ENCODE assay signal across 19 mouse cellular contexts in the genomic region with DNA sequence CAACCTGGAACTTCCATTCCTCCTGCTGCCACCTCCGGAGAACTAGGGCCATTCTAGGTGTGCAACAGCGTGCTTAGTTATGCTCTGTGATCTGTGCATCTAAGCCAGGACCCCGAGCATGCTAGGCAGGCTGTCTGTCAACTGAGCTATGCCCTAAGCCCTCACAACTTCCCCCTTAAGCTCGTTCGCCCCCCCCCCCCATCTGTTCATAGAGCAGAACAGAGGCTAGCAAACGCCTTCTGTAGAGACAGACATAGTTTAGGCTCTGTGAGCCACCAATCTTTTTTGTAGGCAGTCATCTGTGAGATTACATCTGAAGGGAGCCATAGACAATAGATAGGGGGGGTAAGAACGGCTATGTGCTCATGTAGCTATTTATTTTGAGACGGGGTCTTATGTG. TPM values are rescaled to one million over a fixed set of nuclear protein-coding genes. Genes with fewer than 3 reads are reported as not detected.
DNase-seq lines count a peak whose midpoint lies in the region; ATAC-seq and TF ChIP-seq lines count a peak whose summit lies in the region.
"Had no signal": no experiment of that assay in that cellular context is flagged by ENCODE, and none has a peak within 500 bp of the region (broad histone marks: within the 10 kb centered on the region; RNA-seq: fewer than 3 reads in every experiment).

No protein-coding gene starts in this region.

- no peaks in the 10 kb centered on the region for H3K4me1 ChIP-seq in forebrain, embryonic 16.5 days (replicated peaks; ENCODE audit: control insufficient read depth, insufficient read depth, low read length)
- peaks cover 20% of the 10 kb centered on the region for H3K4me1 ChIP-seq in forebrain, embryonic 10.5 days
- H3K4me1 ChIP-seq in hindbrain, embryonic 15.5 days (replicated peaks) = no peaks in the 10 kb centered on the region; the same call in 1 of the 2 replicates
- H3K4me1 ChIP-seq in hindbrain, embryonic 13.5 days (replicated peaks) = peaks cover 4% of the 10 kb centered on the region
- H3K4me1 ChIP-seq: embryonic facial prominence, embryonic 12.5 days; forebrain, embryonic 15.5 days had no signal

- TF ChIP-seq POLR2A in brain, embryonic 14.5 days (IDR thresholded peaks at IDR 0.05; ENCODE audit: borderline replicate concordance, extremely low read depth, insufficient read depth, insufficient read length, poor library complexity, severe bottlenecking) = no peak

- H3K4me3 ChIP-seq in forebrain, embryonic 16.5 days (replicated peaks; ENCODE audit: low read length) = no peak overlapping the region
- H3K4me3 ChIP-seq in forebrain, embryonic 10.5 days = no peak overlapping the region
- no peak overlapping the region for H3K4me3 ChIP-seq in hindbrain, embryonic 15.5 days
- H3K4me3 ChIP-seq in hindbrain, embryonic 13.5 days = no peak overlapping the region
- H3K4me3 ChIP-seq: embryonic facial prominence, embryonic 10.5 days; embryonic facial prominence, embryonic 12.5 days; forebrain, embryonic 15.5 days had no signal

- H3K27me3 ChIP-seq in forebrain, embryonic 16.5 days (replicated peaks; ENCODE audit: control insufficient read depth, insufficient read depth, low read length) = no peaks in the 10 kb centered on the region
- peaks cover 13% of the 10 kb centered on the region for H3K27me3 ChIP-seq in forebrain, embryonic 10.5 days (ENCODE audit: poor library complexity, severe bottlenecking)
- 0 out of 2 replicates have a peak, but pooled peaks cover 3% of the 10 kb centered on the region for H3K27me3 ChIP-seq in hindbrain, embryonic 15.5 days
- H3K27me3 ChIP-seq in hindbrain, embryonic 13.5 days = 0 out of 2 replicates have a peak, but pooled peaks cover 6% of the 10 kb centered on the region
- H3K27me3 ChIP-seq: embryonic facial prominence, embryonic 12.5 days; forebrain, embryonic 15.5 days had no signal

- peak; percentile 43; the same call in 1 of the 2 replicates for ATAC-seq in forebrain, embryonic 16.5 days
- ATAC-seq in hindbrain, embryonic 15.5 days (ENCODE audit: low FRiP score, low read depth) = peak; percentile 45; the same call in 1 of the 2 replicates
- no peak for ATAC-seq in hindbrain, embryonic 13.5 days (ENCODE audit: low FRiP score)
- ATAC-seq: activated CD4-positive, CD25-positive, alpha-beta regulatory T cell, adult 4 months; forebrain, embryonic 15.5 days had no signal

- no peak for DNase-seq in forebrain, embryonic 10.5 days (ENCODE audit: extremely low spot score, low spot score)
- peak; percentile 39 for DNase-seq in brain, embryonic 14.5 days (ENCODE audit: low read depth)
- peak; percentile 57 for DNase-seq in retina, embryonic 14.5 days (ENCODE audit: low spot score)
- no peak for DNase-seq in T-cell, adult 2 months (ENCODE audit: low spot score)
- DNase-seq in embryo, embryonic 11 days = no peak
- DNase-seq: cerebellum, adult 11 months; cerebellum, adult 18-20 months; cerebellum, adult 8-10 months; cerebellum, adult 9-11 months; cerebellum, postnatal 14 days; cerebellum, postnatal 36 days had no signal

- no peaks in the 10 kb centered on the region for H3K36me3 ChIP-seq in forebrain, embryonic 16.5 days (ENCODE audit: control insufficient read depth, insufficient read depth)
- H3K36me3 ChIP-seq in forebrain, embryonic 10.5 days (replicated peaks) = no peaks in the 10 kb centered on the region
- H3K36me3 ChIP-seq in hindbrain, embryonic 15.5 days = no peaks in the 10 kb centered on the region
- H3K36me3 ChIP-seq in hindbrain, embryonic 13.5 days = no peaks in the 10 kb centered on the region; the same call in 1 of the 2 replicates
- H3K36me3 ChIP-seq: embryonic facial prominence, embryonic 10.5 days; embryonic facial prominence, embryonic 12.5 days; forebrain, embryonic 15.5 days had no signal

- H3K9me3 ChIP-seq in forebrain, embryonic 16.5 days (ENCODE audit: control insufficient read depth, low read length) = no peaks in the 10 kb centered on the region
- H3K9me3 ChIP-seq in forebrain, embryonic 10.5 days = no peaks in the 10 kb centered on the region
- no peaks in the 10 kb centered on the region for H3K9me3 ChIP-seq in hindbrain, embryonic 15.5 days
- H3K9me3 ChIP-seq in hindbrain, embryonic 13.5 days = no peaks in the 10 kb centered on the region
- H3K9me3 ChIP-seq: embryonic facial prominence, embryonic 10.5 days; embryonic facial prominence, embryonic 12.5 days; forebrain, embryonic 15.5 days had no signal

- TF ChIP-seq CTCF in brain, embryonic 14.5 days (IDR thresholded peaks at IDR 0.05; ENCODE audit: borderline replicate concordance, extremely low read depth, insufficient read depth, insufficient read length) = no peak

- 43% methylated on average over 8 of the region's 8 CpGs for WGBS in forebrain, embryonic 16.5 days
- 73% methylated on average over 8 of the region's 8 CpGs for WGBS in forebrain, embryonic 10.5 days
- WGBS in hindbrain, embryonic 15.5 days = 55% methylated on average over 8 of the region's 8 CpGs
- WGBS in hindbrain, embryonic 13.5 days = 61% methylated on average over 8 of the region's 8 CpGs

- H3K27ac ChIP-seq in forebrain, embryonic 16.5 days (ENCODE audit: low read length) = no peak overlapping the region
- H3K27ac ChIP-seq in forebrain, embryonic 10.5 days = no peak overlapping the region
- no peak overlapping the region for H3K27ac ChIP-seq in hindbrain, embryonic 15.5 days (replicated peaks)
- no peak overlapping the region for H3K27ac ChIP-seq in hindbrain, embryonic 13.5 days
- H3K27ac ChIP-seq: embryonic facial prominence, embryonic 10.5 days; embryonic facial prominence, embryonic 12.5 days; forebrain, embryonic 15.5 days had no signal

- H3K4me2 ChIP-seq in forebrain, embryonic 16.5 days (ENCODE audit: low read length) = no peak overlapping the region
- H3K4me2 ChIP-seq in hindbrain, embryonic 15.5 days = no peak overlapping the region
- no peak overlapping the region for H3K4me2 ChIP-seq in hindbrain, embryonic 13.5 days
- H3K4me2 ChIP-seq: embryonic facial prominence, embryonic 12.5 days; forebrain, embryonic 15.5 days had no signal

- H3K9ac ChIP-seq in forebrain, embryonic 16.5 days (replicated peaks; ENCODE audit: low read depth, low read length) = no peak overlapping the region
- no peak overlapping the region for H3K9ac ChIP-seq in hindbrain, embryonic 15.5 days
- no peak overlapping the region for H3K9ac ChIP-seq in hindbrain, embryonic 13.5 days
- H3K9ac ChIP-seq: embryonic facial prominence, embryonic 12.5 days; forebrain, embryonic 15.5 days had no signal

RNA-seq across cellular contexts. Expression of a gene that starts 11.1 kb away (rescaled TPM):
- polyA plus RNA-seq in forebrain, embryonic 16.5 days (2015; fragmentation: Nextera tagmentation; extraction: Ambion mirVana) = 0.65 and 0.68 TPM in 2 replicates
- polyA plus RNA-seq in forebrain, embryonic 10.5 days (2016; fragmentation: Nextera tagmentation; extraction: Ambion mirVana) = 0.15 and 0.53 TPM in 2 replicates
- polyA plus RNA-seq in hindbrain, embryonic 15.5 days (2015; fragmentation: Nextera tagmentation; extraction: Ambion mirVana) = 1.5 and 1.8 TPM in 2 replicates
- 0.97 and 1.1 TPM in 2 replicates for polyA plus RNA-seq in hindbrain, embryonic 13.5 days (2015; fragmentation: Nextera tagmentation; extraction: Ambion mirVana)
- polyA plus RNA-seq in brain, embryonic 14.5 days (2012; rRNA removed) = 1.3 and 1.6 TPM in 2 replicates
- polyA plus RNA-seq: activated CD4-positive, CD25-positive, alpha-beta regulatory T cell, adult 4 months; C2C12 had no signal

RNA-seq across cellular contexts. Expression of a gene that starts 11.2 kb away (rescaled TPM):
- polyA plus RNA-seq in forebrain, embryonic 16.5 days (2015; fragmentation: Nextera tagmentation; extraction: Ambion mirVana) = 5.3 and 6.2 TPM in 2 replicates
- polyA plus RNA-seq in forebrain, embryonic 10.5 days (2016; fragmentation: Nextera tagmentation; extraction: Ambion mirVana) = 7.3 and 7.8 TPM in 2 replicates
- 9.1 and 9.6 TPM in 2 replicates for polyA plus RNA-seq in hindbrain, embryonic 15.5 days (2015; fragmentation: Nextera tagmentation; extraction: Ambion mirVana)
- 8.5 and 10.9 TPM in 2 replicates for polyA plus RNA-seq in hindbrain, embryonic 13.5 days (2015; fragmentation: Nextera tagmentation; extraction: Ambion mirVana)
- polyA plus RNA-seq in brain, embryonic 14.5 days (2012; rRNA removed) = 6.2 and 7.0 TPM in 2 replicates

Comparison
In these comparisons a context has a peak if more than half of its experiments do, and no peak if none do; other contexts are left out.
1. DNase-seq: peak in brain, embryonic 14.5 days (single experiment) and retina, embryonic 14.5 days (single experiment); none in forebrain, embryonic 10.5 days (single experiment), T-cell, adult 2 months (single experiment) and embryo, embryonic 11 days (single experiment).